Mouse (Mus musculus) testis, postnatal 10 days (tissue): Measurements from ENCODE around the gene Myadml2.
"Not testable (repeated sequence)": the region's sequence is repeated elsewhere in the genome, so short reads cannot be mapped to it uniquely, and the experiment has no call there.

Source experiments
- DNase-seq: peaks from one replicate; pipeline ENCODE4 v3.0.0; 2021; ENCODE audit warnings: low spot score

Gene Myadml2

GRCm38 (mm10) chr11:120648001-120648476 is at the start of gene Myadml2:
TSS of gene Myadml2 (minus strand) at chr11:120648158.
- peak; percentile 56 for DNase-seq

- no peak for DNase-seq
Measured at GRCm38 (mm10) chr11:120697741-120698140, 49.8 kb upstream of the Myadml2 start.

- no peak for DNase-seq
Measured at GRCm38 (mm10) chr11:120696568-120696967, 48.6 kb upstream of the Myadml2 start.

GRCm38 (mm10) chr11:120695641-120696040 is 47.7 kb upstream of the Myadml2 start:
- DNase-seq = no peak

- DNase-seq = no peak
Measured at GRCm38 (mm10) chr11:120695184-120695583, 47.2 kb upstream of the Myadml2 start.

GRCm38 (mm10) chr11:120693461-120693860 is 45.5 kb upstream of the Myadml2 start:
- DNase-seq = no peak

- no peak for DNase-seq
Measured at GRCm38 (mm10) chr11:120692471-120693011, 44.6 kb upstream of the Myadml2 start.

- no peak for DNase-seq
Measured at GRCm38 (mm10) chr11:120689365-120689764, 41.4 kb upstream of the Myadml2 start.

GRCm38 (mm10) chr11:120686650-120687272 is 38.8 kb upstream of the Myadml2 start:
- no peak for DNase-seq

- no peak for DNase-seq
Measured at GRCm38 (mm10) chr11:120684660-120685059, 36.7 kb upstream of the Myadml2 start.

- no peak for DNase-seq
Measured at GRCm38 (mm10) chr11:120684086-120684485, 36.1 kb upstream of the Myadml2 start.

- DNase-seq = no peak
Measured at GRCm38 (mm10) chr11:120683536-120683935, 35.6 kb upstream of the Myadml2 start.

- no peak for DNase-seq
Measured at GRCm38 (mm10) chr11:120682683-120683082, 34.7 kb upstream of the Myadml2 start.

- no peak for DNase-seq
Measured at GRCm38 (mm10) chr11:120679909-120680308, 32.0 kb upstream of the Myadml2 start.

GRCm38 (mm10) chr11:120676951-120677350 is 29.0 kb upstream of the Myadml2 start:
- no peak for DNase-seq

GRCm38 (mm10) chr11:120675875-120676274 is 27.9 kb upstream of the Myadml2 start:
- not testable (repeated sequence) for DNase-seq

GRCm38 (mm10) chr11:120673594-120674122 is 25.7 kb upstream of the Myadml2 start:
- no peak for DNase-seq

- peak; percentile 99 for DNase-seq
Measured at GRCm38 (mm10) chr11:120672687-120673593, 25.0 kb upstream of the Myadml2 start, which contains the start of gene Aspscr1. TSS of gene Aspscr1 (plus strand) at chr11:120672973.

GRCm38 (mm10) chr11:120666617-120667016 is 18.7 kb upstream of the Myadml2 start:
- DNase-seq = no peak

- peak; percentile 66 for DNase-seq
Measured at GRCm38 (mm10) chr11:120665406-120665805, 17.4 kb upstream of the Myadml2 start.

- no peak for DNase-seq
Measured at GRCm38 (mm10) chr11:120663714-120664113, 15.8 kb upstream of the Myadml2 start.

GRCm38 (mm10) chr11:120662759-120663158 is 14.8 kb upstream of the Myadml2 start:
- no peak for DNase-seq
